Mouse (Mus musculus) spleen, postnatal 4 days (tissue): ENCODE data around the gene Vars.
"Not testable (repeated sequence)": the region's sequence is repeated elsewhere in the genome, so short reads cannot be mapped to it uniquely, and the experiment has no call there.

Experiments
- DNase-seq, 2 experiments: peaks; one replicate each; pipeline ENCODE4 v3.0.0; 2022; ENCODE audit warnings: low spot score in 2 of 2

The Vars gene

DNA sequence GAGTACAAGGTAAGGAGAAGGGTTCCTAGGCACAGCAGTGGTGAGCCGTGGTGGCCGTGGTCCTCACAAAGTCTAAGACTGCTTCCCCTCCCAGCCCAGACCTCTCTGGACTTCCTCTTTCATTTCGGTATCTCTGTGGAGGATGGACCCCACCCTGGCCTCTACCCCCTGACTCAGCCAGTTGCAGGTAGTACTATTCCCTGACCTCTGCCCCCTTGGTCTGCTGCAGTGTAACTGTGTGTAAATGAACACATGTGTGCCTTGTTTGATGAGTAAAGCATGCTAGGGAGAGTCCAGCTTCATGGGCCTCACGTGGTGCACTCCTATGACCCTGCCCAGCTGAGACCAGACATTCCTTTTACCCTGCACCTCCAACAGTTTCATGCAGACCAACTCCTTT is 23.0 kb downstream of the Vars start:
- DNase-seq, result peak in 1 of 2 experiments; percentile 27

DNA sequence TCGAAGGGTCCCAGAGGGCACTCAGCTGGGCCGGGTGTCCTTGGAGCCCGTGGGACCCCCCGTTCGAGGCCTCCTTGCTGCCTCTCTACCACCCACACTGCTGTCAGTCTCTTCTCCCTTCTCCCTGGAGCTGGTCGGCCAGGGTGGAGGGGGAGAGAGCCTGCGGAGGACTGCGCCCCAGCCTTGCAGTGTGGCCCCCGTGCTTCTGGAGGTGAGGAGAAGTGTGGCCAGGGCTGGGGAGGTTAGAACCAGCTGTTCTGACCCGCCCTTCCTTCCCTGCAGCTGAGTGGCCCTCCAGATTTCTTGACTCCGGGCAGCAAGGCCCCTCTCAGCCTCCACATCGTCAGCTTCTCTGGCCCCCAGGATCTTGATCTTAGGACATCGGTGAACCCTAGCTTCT is 23.5 kb downstream of the Vars start:
- DNase-seq, result peak; percentile 20 to 67

DNA sequence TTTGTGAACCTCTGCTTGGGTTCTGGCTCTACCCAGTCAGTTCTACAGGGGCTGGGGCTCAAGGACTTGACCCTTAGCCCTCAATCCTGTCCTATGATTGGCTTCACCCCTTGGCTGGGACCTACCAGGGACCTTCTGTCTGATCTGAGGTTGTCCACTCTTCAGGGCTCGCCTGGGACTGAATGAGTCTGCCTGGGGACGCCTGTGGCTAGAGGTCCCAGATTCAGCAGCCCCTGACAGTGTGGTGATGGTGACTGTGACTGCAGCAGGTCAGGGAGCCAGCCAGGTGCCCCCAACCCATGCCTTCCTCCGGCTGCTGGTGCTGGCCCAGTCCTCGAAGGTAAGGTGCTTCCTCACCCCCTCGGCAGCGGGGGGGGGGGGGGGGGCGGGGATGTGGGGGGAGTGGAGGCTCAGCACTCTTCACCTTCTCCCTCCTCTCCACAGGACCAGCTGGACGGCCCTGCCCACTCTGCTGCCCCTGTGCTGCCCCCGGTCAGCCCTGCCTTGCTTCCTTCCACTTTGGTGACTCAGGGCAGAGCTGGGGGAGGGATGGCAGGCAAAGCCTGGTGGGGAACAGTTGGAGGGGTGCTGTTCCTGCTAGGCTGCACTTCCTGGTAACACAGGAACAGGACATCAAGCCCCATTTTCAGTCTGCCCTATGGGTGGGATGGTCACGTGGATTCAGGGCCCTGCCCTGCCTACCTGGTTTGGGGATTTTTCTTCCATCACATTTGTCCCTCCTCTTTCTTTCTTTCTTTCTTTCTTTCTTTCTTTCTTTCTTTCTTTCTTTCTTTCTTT is 24.1 kb downstream of the Vars start:
- DNase-seq, result peak; percentile 15 to 65

DNA sequence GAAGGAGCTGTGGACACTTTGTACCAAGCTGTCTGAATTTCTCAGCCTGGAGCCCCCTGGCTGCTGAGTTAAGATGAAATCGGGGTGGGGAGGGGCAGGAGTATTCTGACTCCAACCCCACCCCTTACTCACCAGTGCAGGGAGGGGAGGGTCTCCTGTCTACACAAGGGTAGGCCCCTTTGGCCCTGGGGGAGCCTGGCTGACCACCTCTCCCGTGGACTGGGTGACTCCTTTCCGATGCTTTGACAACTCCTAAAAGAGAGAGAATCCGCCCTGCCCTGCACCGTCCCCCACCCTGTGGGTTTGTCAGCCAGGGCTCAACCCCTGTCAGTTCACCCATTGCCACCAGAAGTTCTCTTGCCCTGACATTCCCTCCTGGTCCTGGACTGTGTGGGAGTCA is 25.4 kb downstream of the Vars start:
- peak in 1 of 2 experiments; percentile 61 for DNase-seq

DNA sequence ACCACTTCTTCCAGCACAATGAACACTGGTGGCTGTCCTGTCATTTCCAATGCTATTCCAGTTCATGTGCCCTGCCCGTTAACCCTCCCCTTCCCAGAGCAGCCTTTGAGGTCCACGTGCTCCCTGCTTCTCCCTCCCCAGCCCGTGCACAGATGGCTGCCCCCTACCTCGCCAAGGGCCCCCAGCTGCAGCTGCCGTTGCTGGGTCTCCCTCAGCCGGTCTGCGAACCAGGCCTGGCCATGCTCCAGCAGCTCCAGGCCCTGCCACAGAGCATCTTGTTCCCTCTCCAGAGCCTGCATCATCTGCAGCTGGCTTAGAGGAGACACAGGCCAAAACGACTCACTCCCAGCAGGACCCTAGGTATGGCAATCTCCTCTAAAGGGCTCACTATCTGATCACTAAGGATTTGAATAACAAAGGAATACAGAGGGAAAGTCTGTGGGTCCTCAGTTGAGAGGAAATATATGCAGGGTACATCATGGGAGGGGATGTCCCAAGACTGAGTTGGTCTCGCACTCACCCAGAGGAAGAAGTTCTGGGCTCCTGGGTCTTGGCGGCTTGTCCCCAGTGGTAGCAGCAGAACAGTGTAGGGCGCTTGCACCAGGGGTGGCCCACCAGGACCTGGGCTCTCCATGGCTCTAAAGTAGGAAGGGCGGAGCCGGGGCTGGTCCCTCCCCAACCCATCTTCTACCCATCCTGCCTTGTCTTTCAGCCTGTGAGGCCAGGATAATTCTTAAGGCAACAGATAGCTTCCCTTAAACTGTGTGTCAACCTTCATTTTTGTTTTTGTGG is 26.7 kb downstream of the Vars start, which contains the start of gene Sapcd1:
Sapcd1 (minus strand) TSS at position 740 of the 792 bp plus-strand sequence.
- DNase-seq, result peak; percentile 43 to 73

DNA sequence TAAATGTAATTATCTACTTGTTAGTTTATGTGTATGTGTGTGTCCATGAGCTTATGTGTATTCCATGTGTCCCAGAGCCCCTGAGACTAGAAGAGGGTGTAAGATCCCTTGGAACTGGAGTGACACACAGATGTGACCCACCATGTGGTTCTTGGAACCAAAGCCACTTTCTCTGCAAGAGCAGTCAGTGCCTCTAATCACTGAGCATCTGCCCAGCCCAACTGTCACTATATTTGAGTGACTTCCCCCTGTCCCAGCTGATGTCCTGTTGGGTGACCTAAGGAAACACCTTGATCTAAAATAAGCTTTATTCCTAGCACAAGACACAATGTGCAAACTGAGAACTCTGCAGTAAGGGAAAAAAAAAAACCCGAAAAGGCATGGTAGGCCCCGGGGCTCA is 27.5 kb downstream of the Vars start:
- DNase-seq, result no peak

DNA sequence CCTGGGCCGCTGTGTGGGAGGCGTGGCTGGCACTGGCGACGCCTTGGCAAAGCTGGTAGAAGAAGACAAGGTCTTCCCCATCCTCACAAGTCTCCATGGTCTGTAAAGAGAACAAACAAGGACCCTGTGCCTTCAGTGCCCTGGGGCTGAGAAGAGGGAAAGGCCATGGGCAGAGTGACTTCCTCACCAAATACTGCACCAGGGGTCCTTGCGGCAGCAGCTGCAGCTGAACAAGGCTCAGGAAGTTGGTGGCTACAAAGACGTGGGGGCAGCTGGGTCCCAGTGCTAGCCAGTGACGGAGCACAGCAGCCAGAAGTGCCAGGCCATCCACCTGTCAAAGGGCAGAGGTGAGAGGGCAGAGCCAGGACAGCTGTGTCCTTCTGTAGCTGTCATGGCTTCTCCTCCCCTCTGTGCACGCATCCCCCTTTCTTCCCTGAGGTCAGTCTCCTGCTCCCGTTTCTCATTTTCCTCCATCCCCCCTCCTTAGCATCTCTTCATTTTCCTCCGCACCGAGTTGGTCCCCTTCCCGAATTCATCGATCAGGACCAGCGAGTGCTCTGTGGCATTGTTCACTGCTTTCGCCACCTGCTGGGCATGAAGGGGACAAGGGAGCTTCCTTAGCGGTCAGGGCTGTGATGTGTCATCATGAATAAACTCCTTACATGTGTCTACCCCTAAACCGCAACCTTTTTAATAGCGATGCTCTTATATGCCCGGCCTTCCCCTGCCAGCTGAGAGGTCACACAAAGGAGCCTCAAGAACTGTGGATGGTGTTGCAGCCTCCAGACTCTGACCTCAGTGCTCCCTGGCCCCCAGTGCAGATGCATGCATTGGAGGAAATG is 29.1 kb downstream of the Vars start:
- peak in 1 of 2 experiments; percentile 73 for DNase-seq

DNA sequence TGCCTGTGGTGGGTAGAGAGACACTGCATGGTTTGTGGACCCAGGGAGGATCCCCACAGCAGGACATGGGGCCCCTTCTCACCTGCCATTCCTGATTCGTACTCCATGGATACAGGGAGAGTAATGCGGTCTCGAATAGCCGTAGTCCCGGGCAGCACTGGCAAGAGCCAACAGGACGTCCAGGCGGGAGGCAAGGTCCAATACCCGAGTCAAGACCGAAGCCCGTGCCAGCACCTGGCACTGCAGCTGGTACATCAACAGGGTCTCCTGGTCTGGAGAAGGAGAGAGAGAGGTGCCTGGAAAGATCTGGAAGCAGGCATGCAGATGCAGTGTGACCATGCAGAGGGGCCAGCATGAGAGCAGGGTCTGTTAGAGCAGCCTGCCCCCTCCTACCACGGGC is 30.5 kb downstream of the Vars start:
- peak in 1 of 2 experiments; percentile 61 for DNase-seq

DNA sequence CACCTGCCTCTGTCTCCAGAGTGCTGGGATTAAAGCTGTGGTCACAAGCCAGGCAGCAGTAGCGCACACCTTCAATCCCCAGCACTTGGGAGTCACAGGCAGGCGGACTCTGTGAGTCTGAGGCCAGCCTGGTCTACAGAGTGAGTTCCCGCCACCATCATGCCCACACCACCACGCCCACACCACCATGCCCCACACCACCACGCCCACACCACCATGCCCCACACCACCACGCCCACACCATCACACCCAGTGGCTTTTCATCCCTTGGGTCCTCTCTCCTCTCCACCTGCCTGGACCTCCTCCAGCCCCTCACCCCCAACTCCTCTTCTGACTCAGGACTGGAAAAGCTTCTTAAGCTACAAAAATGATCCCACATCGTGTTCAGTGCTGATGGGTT is 31.1 kb downstream of the Vars start:
- no peak for DNase-seq

DNA sequence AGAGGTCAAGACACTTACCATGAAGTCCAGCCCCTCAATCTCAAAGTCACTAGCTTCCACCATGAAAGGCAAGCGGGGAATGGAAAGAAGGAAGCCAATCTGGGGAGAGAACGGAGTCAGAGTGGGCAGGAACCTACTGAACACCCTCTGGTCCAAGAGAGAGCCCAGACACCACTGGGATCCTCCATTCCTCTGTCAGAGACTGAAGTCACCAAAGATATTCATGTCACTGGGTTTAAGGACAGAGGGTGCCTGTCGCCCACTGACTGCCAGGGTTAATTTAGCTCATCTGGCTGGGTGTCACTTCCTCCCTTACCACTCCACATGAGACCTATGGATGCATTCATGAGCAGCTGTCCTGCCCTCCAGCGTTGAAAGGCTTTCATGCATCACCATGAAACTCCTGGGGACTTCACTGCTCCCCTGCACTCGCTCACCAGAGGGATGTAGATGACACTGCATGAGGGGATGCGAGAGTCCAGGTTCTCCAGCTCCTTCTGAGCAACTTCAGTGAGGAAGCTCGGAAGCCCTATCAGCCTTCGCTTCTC is 31.6 kb downstream of the Vars start:
- DNase-seq, result peak in 1 of 2 experiments; percentile 63

DNA sequence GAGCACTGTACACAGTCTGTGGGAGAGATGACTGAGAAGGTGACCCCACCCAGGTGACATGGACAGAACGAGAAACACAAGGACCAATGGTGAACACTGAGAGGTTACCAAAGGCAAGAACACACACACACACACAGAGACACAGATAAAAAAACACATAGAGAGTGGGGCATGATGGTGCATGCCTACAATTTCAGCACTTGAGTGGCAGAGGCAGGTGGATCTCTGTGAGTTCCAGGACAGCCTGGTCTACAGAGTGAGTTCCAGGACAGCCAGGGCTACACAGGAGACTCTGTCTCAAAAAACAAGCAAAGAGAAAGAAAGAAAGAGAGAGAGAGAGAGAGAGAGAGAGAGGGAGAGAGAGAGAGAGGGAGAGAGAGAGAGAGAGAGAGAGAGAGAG is 32.9 kb downstream of the Vars start:
- not testable (repeated sequence) for DNase-seq

DNA sequence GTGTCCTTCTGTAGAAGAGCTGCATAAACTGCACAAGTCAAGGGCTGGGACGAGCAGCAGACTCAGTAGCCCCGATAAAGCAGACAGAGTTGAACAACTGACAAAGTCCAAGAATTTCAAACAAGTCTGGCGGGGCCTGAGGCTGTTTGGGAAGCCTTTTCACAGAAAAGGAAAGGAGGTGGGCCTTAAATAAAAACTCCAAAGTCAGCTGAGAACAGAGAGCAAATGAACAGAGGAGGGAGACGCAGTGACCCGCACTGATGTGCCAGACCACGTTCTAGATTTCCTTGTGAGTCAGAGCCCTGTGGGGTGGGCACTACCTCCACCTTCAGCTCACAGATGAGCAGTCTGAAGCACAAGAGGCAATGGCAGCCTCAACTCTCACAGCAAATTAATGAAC is 34.1 kb downstream of the Vars start:
- no peak for DNase-seq

DNA sequence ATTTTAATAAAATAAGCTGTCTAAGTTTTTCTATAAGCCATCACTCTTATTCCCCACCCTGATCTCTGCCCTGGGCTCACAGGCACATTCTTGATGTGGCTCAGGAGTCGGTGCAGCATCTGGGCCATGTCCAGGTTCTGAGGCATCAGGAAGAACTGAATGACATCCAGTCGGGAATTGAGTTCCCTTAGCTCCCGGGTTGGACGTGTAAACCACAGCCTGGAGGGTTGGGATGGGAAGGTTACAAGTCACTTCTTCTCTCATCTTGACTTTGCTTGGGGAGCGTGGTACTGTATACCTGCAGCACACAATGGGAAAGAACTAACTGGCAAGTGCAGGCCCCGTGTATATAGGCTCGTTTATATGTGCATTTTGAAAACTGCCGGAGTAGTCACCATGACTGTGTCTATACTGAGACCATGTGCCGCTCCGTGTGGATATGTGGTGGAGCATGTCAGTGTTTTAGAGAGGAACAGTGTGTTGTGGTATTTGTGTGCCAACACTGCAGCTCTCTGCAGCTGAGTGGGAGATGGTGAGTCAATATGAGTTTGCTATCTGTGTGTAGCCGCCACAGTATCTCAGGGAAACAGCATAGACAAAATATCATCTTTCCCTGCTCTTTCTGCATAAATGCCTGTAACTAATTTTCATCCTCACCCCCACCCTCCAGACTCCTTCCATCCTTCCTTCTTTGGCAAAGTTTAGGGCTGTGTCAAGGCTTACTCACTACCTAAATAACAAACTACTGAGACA is 38.5 kb downstream of the Vars start:
- DNase-seq, result no peak

DNA sequence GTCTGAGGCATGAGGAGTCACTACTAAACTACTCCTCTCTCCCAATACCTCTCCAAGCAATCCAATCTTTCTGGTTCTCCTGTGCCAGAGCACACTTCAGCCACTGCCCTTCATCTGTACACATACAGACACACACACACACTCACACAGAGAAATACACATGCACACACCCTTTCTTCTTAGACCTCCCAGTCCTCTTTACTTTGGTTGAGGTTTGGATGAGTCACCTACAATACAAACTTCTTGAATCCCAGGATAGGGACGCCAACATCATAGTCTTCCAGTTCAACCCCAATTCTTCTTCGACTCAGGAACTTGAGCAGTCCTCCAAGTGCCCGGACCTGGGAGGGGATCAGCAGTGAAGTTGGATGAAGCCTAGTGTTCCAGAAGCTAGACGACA is 43.0 kb downstream of the Vars start:
- DNase-seq, result no peak

DNA sequence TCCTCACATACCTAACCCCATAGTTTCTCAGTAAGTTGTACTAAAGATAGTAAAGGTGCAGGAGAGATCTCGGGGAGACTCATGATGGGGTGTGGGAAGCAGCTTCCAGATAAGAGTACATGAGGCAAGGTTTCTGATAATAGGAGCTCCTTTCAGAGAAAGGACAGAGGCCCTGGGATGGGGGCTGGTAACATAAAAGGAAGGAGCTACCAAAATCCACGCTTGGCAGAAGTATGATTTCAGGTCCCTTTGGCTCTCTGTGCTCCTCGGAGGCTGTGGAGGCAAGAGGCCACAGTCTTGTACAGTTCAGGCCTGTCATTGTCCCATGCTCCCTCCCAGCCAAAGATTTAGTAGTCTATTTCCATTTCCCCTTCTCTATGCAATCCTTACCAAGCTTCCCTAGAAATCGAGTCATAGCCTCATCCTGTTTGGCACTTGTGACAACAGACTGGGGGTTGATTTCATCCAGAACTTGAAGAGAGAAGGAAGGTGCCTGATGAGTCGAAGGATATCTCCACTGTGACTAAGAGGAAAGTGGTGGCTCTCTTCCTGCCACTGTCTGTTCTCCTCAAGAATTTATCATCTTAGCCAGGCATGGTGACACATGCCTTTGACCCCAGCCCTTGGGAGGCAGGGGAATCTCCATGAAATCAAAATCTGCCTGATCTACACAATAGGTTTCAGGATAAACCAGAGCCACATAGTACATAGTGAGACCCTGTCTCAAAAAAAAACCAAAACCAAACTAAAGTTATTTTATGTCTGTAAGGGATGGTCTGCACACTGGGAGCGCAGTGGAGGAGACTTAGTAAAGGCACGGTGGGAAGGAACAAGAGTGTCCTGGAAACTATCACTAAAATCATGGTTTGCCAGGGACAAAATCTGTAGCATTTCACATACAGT is 44.4 kb downstream of the Vars start:
- no peak for DNase-seq

DNA sequence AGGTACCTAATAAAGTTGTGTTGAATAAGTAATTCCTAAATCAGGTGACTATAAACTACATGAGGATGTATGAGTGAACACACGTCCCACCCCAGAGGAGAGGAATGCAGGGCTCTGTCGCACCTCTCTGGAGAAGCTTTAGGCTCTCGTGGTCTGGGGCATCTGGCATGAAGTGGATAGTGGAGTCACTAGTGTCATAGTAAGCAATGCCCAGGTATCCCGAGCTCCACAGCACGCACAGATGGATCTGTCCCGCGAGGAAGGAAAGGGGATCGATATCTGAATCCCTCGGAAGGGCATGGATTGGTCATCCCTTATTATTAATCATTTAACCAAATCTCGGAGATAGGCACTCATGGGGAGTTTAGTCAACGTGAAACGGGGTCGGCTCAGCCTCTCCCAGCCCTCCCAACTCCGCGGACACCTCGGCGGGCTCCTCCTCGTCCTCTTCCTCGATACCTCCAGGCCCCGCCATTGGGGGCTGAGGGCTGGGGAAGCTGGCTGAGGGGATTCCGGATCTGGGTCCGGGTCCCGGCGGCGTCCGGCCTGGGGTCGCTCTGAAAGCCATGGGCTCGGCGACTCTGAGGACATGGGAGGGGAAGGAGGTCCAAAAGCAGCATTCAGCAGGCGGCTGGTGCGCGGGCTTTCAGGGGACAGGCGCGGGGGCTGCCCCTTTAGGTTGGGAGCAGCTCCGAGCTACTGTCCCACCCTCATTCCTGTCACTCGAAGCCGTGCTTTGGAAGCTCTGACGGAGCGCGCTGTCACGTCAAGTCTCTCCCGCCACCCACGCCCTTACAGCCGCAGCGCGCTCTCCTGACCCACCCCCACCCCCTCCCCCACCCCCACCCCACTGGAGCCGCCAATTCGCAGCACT is 45.3 kb downstream of the Vars start:
- DNase-seq, result peak in 1 of 2 experiments; percentile 71

DNA sequence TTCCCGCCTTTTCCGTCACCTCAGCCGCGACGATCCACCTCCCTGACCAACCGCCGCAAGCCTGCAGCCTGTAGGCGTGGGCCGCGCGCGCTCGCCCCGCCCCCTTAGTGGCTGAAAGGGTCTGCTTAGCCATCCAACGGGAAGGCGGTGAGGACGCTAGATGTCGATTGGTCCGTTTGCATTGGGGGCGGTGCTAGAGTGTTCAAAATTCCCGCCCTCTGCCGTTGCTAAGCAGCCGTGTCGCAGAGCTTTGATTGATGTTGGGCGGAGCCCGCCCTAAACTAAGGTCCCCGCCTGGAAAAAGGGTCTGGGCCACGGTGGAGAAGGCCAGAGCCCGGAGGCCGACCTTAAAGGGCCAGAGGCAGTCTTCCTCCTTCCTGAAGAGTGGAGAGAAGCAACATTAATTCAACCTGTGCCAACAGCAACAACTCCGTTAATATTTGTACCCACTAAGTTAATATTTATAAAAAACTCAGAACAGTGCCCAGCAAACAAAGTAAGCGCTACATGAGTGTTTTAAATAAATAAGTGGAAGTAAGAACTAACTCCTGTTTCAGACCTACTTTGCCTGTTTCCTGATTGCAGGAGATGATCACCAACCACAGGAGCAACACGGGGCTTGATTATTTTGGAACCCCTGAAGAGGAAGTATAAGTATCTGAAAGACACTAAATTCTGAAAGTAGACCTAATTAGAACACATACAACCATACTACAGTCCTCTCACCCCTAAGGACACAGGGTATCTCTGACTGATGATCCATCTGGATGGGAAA is 46.1 kb downstream of the Vars start, which contains the start of gene Msh5:
Msh5 (minus strand) TSS at position 65 of the 775 bp plus-strand sequence.
- peak; percentile 98 for DNase-seq

DNA sequence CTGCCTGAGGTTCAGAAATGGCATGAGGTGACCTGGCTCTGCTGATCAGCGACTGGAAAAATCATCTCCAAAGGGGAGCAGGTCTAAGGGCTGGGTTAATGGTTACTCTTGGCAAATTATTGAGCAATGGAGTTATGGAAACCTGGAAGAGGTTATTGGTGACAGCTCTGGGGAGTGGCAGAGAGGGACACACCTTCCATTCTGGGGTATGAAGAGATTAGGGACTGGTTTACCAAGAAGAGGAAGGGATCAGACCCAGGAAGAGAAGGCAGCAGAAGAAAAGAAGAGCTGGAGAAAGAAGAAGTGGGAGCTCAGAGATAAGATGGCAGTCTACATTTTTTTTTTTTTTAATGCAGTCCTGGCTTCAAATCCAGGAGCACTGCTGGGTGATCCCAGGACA is 46.9 kb downstream of the Vars start:
- no peak for DNase-seq
